Mouse (Mus musculus) macrophage (primary cell): Measurements from ENCODE around the gene Rgl1. TPM values are rescaled to one million over a fixed set of nuclear protein-coding genes. Genes with fewer than 3 reads are reported as not detected.

Experiments used
- H3K27ac ChIP-seq: fragments of 350-480 bp; formaldehyde crosslinking; 2 replicates; pipeline ENCODE4 v1.9.0; 2021
- H3K36me3 ChIP-seq: fragments of 350-480 bp; formaldehyde crosslinking; 2 replicates; pipeline ENCODE4 v1.9.0; 2021; ENCODE audit errors: inconsistent target
- H3K4me3 ChIP-seq: fragments of 350-480 bp; formaldehyde crosslinking; 2 replicates; pipeline ENCODE4 v1.9.0; 2021; ENCODE audit errors: inconsistent target
- H3K79me2 ChIP-seq: fragments of 350-480 bp; formaldehyde crosslinking; 2 replicates; pipeline ENCODE4 v1.9.0; 2021; ENCODE audit errors: inconsistent target
- WGBS: methylation state at CpG from one replicate; pipeline ENCODE4 v1.1.7; 2026; ENCODE audit warnings: inconsistent platforms; ENCODE audit not compliant: missing documents; 5-methylcytosine and 5-hydroxymethylcytosine counted together
- polyA plus RNA-seq: library from polyadenylated mRNA; stranded (reverse); fragments of 250-400 nt; gene quantifications from 3 replicates; pipeline ENCODE4 v1.2.4, GENCODE M21; 2018; ENCODE audit warnings: inconsistent platforms

The Rgl1 gene
- polyA plus RNA-seq, 1 experiment from 2014 or later, result 74.0 TPM

- WGBS, result 33% methylated on average over 10 of the region's 10 CpGs
- Histone ChIP-seq H3K79me2 (peaks cover 70% of the 10 kb centered on the region; the same call in 1 of the 2 replicates), H3K27ac (peak overlapping the region; percentile 59), H3K36me3 (peaks cover 11% of the 10 kb centered on the region), H3K4me3 (no peak overlapping the region)
Measured at GRCm38 (mm10) chr1:152615987-152616776, 150.0 kb downstream of the Rgl1 start.

GRCm38 (mm10) chr1:152614743-152615380 is 151.3 kb downstream of the Rgl1 start:
- no peak overlapping the region for H3K4me3 ChIP-seq

GRCm38 (mm10) chr1:152613158-152613857 is 152.8 kb downstream of the Rgl1 start:
- no peak overlapping the region for H3K4me3 ChIP-seq
- H3K36me3 ChIP-seq, result no peaks in the 10 kb centered on the region; the same call in 1 of the 2 replicates
- 39% methylated on average over 15 of the region's 16 CpGs for WGBS
- peak overlapping the region; percentile 89 for H3K27ac ChIP-seq
- H3K79me2 ChIP-seq, result peaks cover 72% of the 10 kb centered on the region

More at GRCm38 (mm10) chr1:152614743-152615380, 151.3 kb downstream of the Rgl1 start:
- Histone ChIP-seq H3K27ac (peak overlapping the region; percentile 89), H3K36me3 (peaks cover 8% of the 10 kb centered on the region), H3K79me2 (peaks cover 70% of the 10 kb centered on the region)
- WGBS, result 62% methylated on average over 6 of the region's 7 CpGs

- peaks cover 78% of the 10 kb centered on the region for H3K79me2 ChIP-seq
- H3K36me3 ChIP-seq, result peaks cover 4% of the 10 kb centered on the region; the same call in 1 of the 2 replicates
- peak overlapping the region; percentile 89 for H3K27ac ChIP-seq
- H3K4me3 ChIP-seq, result no peak overlapping the region
- 5% methylated on average over 12 of the region's 12 CpGs for WGBS
Measured at GRCm38 (mm10) chr1:152612535-152613157, 153.5 kb downstream of the Rgl1 start.

GRCm38 (mm10) chr1:152609547-152609946 is 156.6 kb downstream of the Rgl1 start:
- Histone ChIP-seq H3K79me2 (peaks cover 88% of the 10 kb centered on the region), H3K36me3 (peaks cover 17% of the 10 kb centered on the region; the same call in 1 of the 2 replicates), H3K27ac (no peak overlapping the region), H3K4me3 (no peak overlapping the region)
- 92% methylated on average over 10 of the region's 10 CpGs for WGBS

- Histone ChIP-seq H3K36me3 (peaks cover 23% of the 10 kb centered on the region; the same call in 1 of the 2 replicates), H3K79me2 (peaks cover 88% of the 10 kb centered on the region), H3K4me3 (no peak overlapping the region), H3K27ac (no peak overlapping the region)
- WGBS, result 78% methylated on average over 7 of the region's 7 CpGs
Measured at GRCm38 (mm10) chr1:152609006-152609405, 157.1 kb downstream of the Rgl1 start.

- WGBS, result 86% methylated on average over 14 of the region's 14 CpGs
- peaks cover 25% of the 10 kb centered on the region; the same call in 1 of the 2 replicates for H3K36me3 ChIP-seq
- no peak overlapping the region for H3K4me3 ChIP-seq
- peaks cover 97% of the 10 kb centered on the region for H3K79me2 ChIP-seq
- no peak overlapping the region for H3K27ac ChIP-seq
Measured at GRCm38 (mm10) chr1:152607765-152608164, 158.4 kb downstream of the Rgl1 start.

- 90% methylated on average over 11 of the region's 11 CpGs for WGBS
- H3K4me3 ChIP-seq, result no peak overlapping the region
- no peak overlapping the region for H3K27ac ChIP-seq
- H3K79me2 ChIP-seq, result peaks cover 99% of the 10 kb centered on the region
- H3K36me3 ChIP-seq, result peaks cover 31% of the 10 kb centered on the region; the same call in 1 of the 2 replicates
Measured at GRCm38 (mm10) chr1:152606727-152607126, 159.4 kb downstream of the Rgl1 start.

- WGBS, result 44% methylated on average over 4 of the region's 5 CpGs
- H3K36me3 ChIP-seq, result peaks cover 36% of the 10 kb centered on the region
- H3K79me2 ChIP-seq, result peaks cover 99% of the 10 kb centered on the region
- no peak overlapping the region for H3K27ac ChIP-seq
- no peak overlapping the region for H3K4me3 ChIP-seq
Measured at GRCm38 (mm10) chr1:152605895-152606625, 160.1 kb downstream of the Rgl1 start.

- Histone ChIP-seq H3K36me3 (peaks cover 36% of the 10 kb centered on the region), H3K4me3 (no peak overlapping the region), H3K27ac (no peak overlapping the region), H3K79me2 (peaks cover 94% of the 10 kb centered on the region; the same call in 1 of the 2 replicates)
- 86% methylated on average over 6 of the region's 6 CpGs for WGBS
Measured at GRCm38 (mm10) chr1:152604147-152604546, 162.0 kb downstream of the Rgl1 start.

GRCm38 (mm10) chr1:152603628-152604027 is 162.5 kb downstream of the Rgl1 start:
- H3K27ac ChIP-seq, result no peak overlapping the region
- WGBS, result over 99% methylated on average over 8 of the region's 9 CpGs
- H3K36me3 ChIP-seq, result peaks cover 36% of the 10 kb centered on the region
- no peak overlapping the region for H3K4me3 ChIP-seq
- H3K79me2 ChIP-seq, result peaks cover 94% of the 10 kb centered on the region; the same call in 1 of the 2 replicates

- Histone ChIP-seq H3K36me3 (peaks cover 22% of the 10 kb centered on the region), H3K4me3 (no peak overlapping the region), H3K27ac (no peak overlapping the region), H3K79me2 (peaks cover 95% of the 10 kb centered on the region; the same call in 1 of the 2 replicates)
- WGBS, result 96% methylated on average over 2 of the region's 2 CpGs
Measured at GRCm38 (mm10) chr1:152600494-152600893, 165.7 kb downstream of the Rgl1 start.

GRCm38 (mm10) chr1:152599347-152599746 is 166.8 kb downstream of the Rgl1 start:
- no peak overlapping the region for H3K4me3 ChIP-seq
- H3K36me3 ChIP-seq, result peaks cover 16% of the 10 kb centered on the region
- H3K27ac ChIP-seq, result peak overlapping the region; percentile 21; the same call in 1 of the 2 replicates
- H3K79me2 ChIP-seq, result peaks cover 95% of the 10 kb centered on the region; the same call in 1 of the 2 replicates
- 30% methylated on average over 8 of the region's 8 CpGs for WGBS
